Mouse (Mus musculus): ENCODE measurements around the gene Tha1. TPM values are rescaled to one million over a fixed set of nuclear protein-coding genes. Genes with fewer than 3 reads are reported as not detected.
"Not testable (repeated sequence)": the region's sequence is repeated elsewhere in the genome, so short reads cannot be mapped to it uniquely, and the experiment has no call there.

The Tha1 gene
- total and polyA plus RNA-seq, 3 experiments = 9.2 to 14.6 (median 9.3) TPM

DNA sequence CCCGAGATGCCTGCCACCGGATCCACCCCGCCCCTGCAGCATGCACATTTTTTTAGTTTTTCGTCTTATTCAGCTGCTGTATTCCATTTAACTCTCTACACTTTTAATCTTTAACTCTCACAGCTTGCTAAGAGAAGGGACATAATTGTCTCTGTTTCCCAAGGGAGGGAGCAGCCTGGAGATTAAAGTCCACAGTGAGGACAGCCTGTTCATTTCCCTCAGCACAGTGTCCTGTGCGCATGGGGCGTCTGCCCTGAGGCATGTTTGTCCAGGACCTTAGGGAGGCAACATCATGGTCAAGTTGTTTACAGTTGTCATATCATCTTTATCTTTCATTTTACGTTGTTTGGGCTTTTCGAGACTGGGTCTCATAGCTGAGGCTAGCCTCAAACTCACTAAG, 39.2 kb downstream of the Tha1 start:
- Histone ChIP-seq H3K36me3 (ENCODE audit: control insufficient read depth, insufficient read depth, low read length) (no peaks in the 10 kb centered on the region), H3K4me1 (ENCODE audit: control insufficient read depth, insufficient read depth, low read length) (peaks cover 9% of the 10 kb centered on the region), H3K4me3 (no peak overlapping the region), H3K9ac (ENCODE audit: low read depth, low read length) (no peak overlapping the region), H3K27ac (no peak overlapping the region), H3K79me2 (replicated peaks; ENCODE audit: control insufficient read depth, insufficient read depth, low read length) (no peaks in the 10 kb centered on the region), H3K27me3 (ENCODE audit: control insufficient read depth, insufficient read depth, low read length) (no peaks in the 10 kb centered on the region)
- intact Hi-C loops (cut with DNase I) = no loop called here
- TF ChIP-seq CTCF (IDR thresholded peaks at IDR 0.05) (no peak), POLR2A (IDR thresholded peaks at IDR 0.05; ENCODE audit: insufficient read depth, low read depth, low read length) (no peak), EP300 (IDR thresholded peaks at IDR 0.05; ENCODE audit: insufficient read depth, low read depth, low read length) (no peak)
- DNase-seq = no peak
- 84% methylated on average over 8 of the region's 8 CpGs for WGBS

DNA sequence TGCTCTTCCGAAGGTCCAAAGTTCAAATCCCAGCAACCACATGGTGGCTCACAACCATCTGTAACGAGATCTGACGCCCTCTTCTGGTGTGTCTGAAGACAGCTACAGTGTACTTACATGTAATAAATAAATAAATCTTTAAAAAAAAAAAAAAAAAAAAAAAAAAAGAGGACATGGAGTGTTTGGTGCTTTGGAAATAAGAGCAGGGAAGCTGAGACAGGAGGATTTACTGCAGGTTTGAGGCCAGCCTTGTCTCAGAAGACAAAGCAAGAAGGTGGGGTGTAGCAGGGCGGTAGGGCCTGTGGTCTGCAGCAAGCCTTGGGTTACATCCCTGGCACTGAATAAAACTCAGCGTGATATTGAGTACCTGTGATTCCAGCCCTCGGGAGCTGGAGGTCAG, 39.8 kb downstream of the Tha1 start:
- H3K9ac ChIP-seq (ENCODE audit: low read depth, low read length); DNase-seq; intact Hi-C loops (cut with DNase I); H3K79me2 ChIP-seq (replicated peaks; ENCODE audit: control insufficient read depth, insufficient read depth, low read length); H3K36me3 ChIP-seq (ENCODE audit: control insufficient read depth, insufficient read depth, low read length); H3K27ac ChIP-seq; H3K4me3 ChIP-seq; H3K27me3 ChIP-seq (ENCODE audit: control insufficient read depth, insufficient read depth, low read length): not testable (repeated sequence)
- 89% methylated on average over 5 of the region's 6 CpGs for WGBS
- H3K4me1 ChIP-seq (ENCODE audit: control insufficient read depth, insufficient read depth, low read length) = peaks cover 14% of the 10 kb centered on the region

DNA sequence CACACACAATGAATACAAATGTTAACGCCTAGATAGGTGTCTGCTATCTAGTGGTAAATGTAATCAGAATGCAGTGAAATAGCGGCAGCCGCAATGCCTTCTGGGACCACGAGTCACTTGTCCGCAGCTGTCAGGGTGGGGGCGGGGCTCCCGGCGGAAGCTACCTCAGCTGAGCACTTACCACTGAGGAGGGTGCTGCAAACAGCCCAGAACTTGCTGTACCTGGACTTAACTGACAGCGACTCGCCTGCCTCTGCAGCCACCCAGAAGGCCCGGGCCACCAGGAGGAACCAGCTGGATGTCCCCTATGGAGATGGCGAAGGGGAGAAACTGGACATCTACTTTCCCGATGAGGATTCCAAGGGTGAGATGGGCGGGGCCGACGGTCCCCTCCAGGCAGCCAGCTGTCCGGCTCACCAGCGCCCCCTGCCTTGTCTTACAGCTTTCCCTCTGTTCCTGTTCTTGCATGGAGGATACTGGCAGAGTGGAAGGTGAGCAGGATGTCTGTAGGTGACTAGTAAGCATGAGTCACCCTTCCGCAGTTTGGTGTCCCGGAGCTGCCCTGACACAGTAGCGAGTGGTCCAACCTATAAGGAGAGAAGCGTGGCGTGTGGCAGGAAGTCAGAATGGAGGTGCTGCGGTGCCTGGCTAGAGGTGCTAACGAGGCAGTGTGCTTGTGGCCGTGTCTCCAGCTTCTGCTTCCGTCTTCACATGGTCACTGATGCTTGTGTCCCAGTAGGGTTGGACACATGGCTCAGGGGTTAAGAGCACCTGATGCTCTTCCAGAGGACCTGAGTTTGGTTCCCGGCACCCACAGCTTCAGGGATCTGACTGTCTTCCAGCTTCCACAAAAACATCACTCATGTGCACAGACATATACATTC, 41.0 kb downstream of the Tha1 start:
- Histone ChIP-seq H3K27me3 (ENCODE audit: control insufficient read depth, insufficient read depth, low read length) (no peaks in the 10 kb centered on the region), H3K27ac (no peak overlapping the region), H3K9ac (ENCODE audit: low read depth, low read length) (peak overlapping the region; percentile 5; the same call in 1 of the 2 replicates), H3K79me2 (replicated peaks; ENCODE audit: control insufficient read depth, insufficient read depth, low read length) (no peaks in the 10 kb centered on the region), H3K36me3 (ENCODE audit: control insufficient read depth, insufficient read depth, low read length) (no peaks in the 10 kb centered on the region), H3K4me3 (peak overlapping the region; percentile 30), H3K4me1 (ENCODE audit: control insufficient read depth, insufficient read depth, low read length) (peaks cover 22% of the 10 kb centered on the region)
- WGBS = 30% methylated on average over 28 of the region's 28 CpGs
- peak; percentile 81 to 83 for DNase-seq
- intact Hi-C loops (cut with DNase I) = no loop called here
- no peak for TF ChIP-seq EP300 (IDR thresholded peaks at IDR 0.05; ENCODE audit: insufficient read depth, low read depth, low read length)
- peak; percentile 80 for TF ChIP-seq CTCF (IDR thresholded peaks at IDR 0.05)
- TF ChIP-seq POLR2A (IDR thresholded peaks at IDR 0.05; ENCODE audit: insufficient read depth, low read depth, low read length) = no peak

DNA sequence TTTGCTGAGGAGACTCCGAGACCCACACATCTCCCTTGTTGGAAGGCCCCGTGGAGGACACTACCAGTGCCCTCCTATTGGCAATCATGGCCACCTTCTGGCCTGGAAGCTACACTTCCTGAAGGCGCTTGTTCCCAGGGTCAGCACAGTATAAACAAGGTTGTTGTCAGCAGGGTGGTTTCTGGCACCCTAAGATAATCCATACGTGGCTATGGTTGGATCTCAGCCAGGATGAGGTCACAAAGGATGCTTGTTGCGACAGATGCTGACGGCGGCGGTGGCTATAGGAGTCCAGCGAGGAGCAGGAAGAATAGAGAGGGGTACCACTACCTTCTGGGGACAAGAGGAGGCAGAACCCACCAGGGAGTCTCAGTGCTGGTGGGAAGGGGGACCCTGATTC, 42.9 kb downstream of the Tha1 start:
- Histone ChIP-seq H3K4me3 (no peak overlapping the region), H3K27ac (no peak overlapping the region; the same call in 1 of the 2 replicates), H3K4me1 (ENCODE audit: control insufficient read depth, insufficient read depth, low read length) (peaks cover 25% of the 10 kb centered on the region), H3K27me3 (ENCODE audit: control insufficient read depth, insufficient read depth, low read length) (no peaks in the 10 kb centered on the region), H3K79me2 (replicated peaks; ENCODE audit: control insufficient read depth, insufficient read depth, low read length) (no peaks in the 10 kb centered on the region), H3K36me3 (ENCODE audit: control insufficient read depth, insufficient read depth, low read length) (no peaks in the 10 kb centered on the region), H3K9ac (ENCODE audit: low read depth, low read length) (no peak overlapping the region)
- TF ChIP-seq POLR2A (IDR thresholded peaks at IDR 0.05; ENCODE audit: insufficient read depth, low read depth, low read length) = no peak
- TF ChIP-seq EP300 (IDR thresholded peaks at IDR 0.05; ENCODE audit: insufficient read depth, low read depth, low read length) = no peak
- TF ChIP-seq CTCF (IDR thresholded peaks at IDR 0.05) = no peak
- 61% methylated on average over 9 of the region's 9 CpGs for WGBS
- peak in 1 of 2 experiments; percentile 21 for DNase-seq
- intact Hi-C loops (cut with DNase I) = no loop called here

DNA sequence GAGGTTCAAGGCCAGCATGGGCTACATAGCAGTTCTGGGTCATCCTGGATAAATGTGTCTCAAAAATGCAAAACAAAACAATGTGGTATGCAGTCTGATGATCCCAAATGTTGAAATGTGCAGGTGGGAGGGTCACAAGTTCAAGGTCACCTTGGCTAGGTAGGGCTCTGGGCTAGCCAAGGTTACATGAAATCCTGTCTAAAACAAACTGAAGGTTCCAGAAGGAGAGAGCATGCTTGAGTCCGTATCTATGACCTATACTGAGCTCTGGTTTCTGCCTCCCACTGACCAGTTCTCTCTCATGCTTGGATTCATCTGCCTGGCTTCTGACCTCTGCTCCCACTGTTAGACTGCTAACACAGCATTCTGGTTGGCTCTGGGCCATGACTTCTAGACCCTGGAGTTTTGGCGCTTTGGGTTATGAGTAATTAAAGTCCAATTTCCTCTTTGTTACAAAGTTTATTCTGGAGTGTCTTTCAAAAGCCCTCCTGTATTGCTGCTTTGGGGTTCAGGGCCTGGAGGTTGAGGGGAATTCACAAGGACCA, 43.5 kb downstream of the Tha1 start:
- TF ChIP-seq POLR2A (IDR thresholded peaks at IDR 0.05; ENCODE audit: insufficient read depth, low read depth, low read length) = no peak
- no peak for TF ChIP-seq CTCF (IDR thresholded peaks at IDR 0.05)
- no peak for TF ChIP-seq EP300 (IDR thresholded peaks at IDR 0.05; ENCODE audit: insufficient read depth, low read depth, low read length)
- Histone ChIP-seq H3K27ac (peak overlapping the region; percentile 69), H3K4me1 (ENCODE audit: control insufficient read depth, insufficient read depth, low read length) (peaks cover 28% of the 10 kb centered on the region), H3K36me3 (ENCODE audit: control insufficient read depth, insufficient read depth, low read length) (no peaks in the 10 kb centered on the region), H3K79me2 (replicated peaks; ENCODE audit: control insufficient read depth, insufficient read depth, low read length) (no peaks in the 10 kb centered on the region), H3K4me3 (no peak overlapping the region), H3K9ac (ENCODE audit: low read depth, low read length) (no peak overlapping the region), H3K27me3 (ENCODE audit: control insufficient read depth, insufficient read depth, low read length) (no peaks in the 10 kb centered on the region)
- no peak for DNase-seq
- intact Hi-C loops (cut with DNase I) = loop anchor here (10.0 kb wide), 1 partner anchor 595 kb away; no protein-coding TSS in a partner anchor
- WGBS = 49% methylated on average over 2 of the region's 2 CpGs

All from heart, adult 2 months (tissue).